Mouse (Mus musculus) forebrain, embryonic 13.5 days (tissue): ENCODE results near the gene Etv2. TPM values are rescaled to one million over a fixed set of nuclear protein-coding genes. Genes with fewer than 3 reads are reported as not detected.

Experiments
- ATAC-seq: fragments of 200-750 bp; cut with Nextera tagmentation; 2 replicates; pipeline ENCODE4 v1.8.0; 2017
- H3K27ac ChIP-seq: fragments of 300-500 bp; sonication (generic); 2 replicates; pipeline ENCODE4 v1.5.1; 2015; ENCODE audit warnings: inconsistent platforms, mild to moderate bottlenecking, moderate library complexity
- H3K27me3 ChIP-seq: fragments of 300-500 bp; sonication (generic); 2 replicates; pipeline ENCODE4 v1.6.1; 2015; ENCODE audit warnings: mild to moderate bottlenecking, inconsistent platforms
- H3K36me3 ChIP-seq: fragments of 300-500 bp; sonication (generic); 2 replicates; pipeline ENCODE4 v1.6.1; 2015; ENCODE audit warnings: mild to moderate bottlenecking, inconsistent platforms; ENCODE audit not compliant: poor library complexity, severe bottlenecking
- H3K4me1 ChIP-seq: fragments of 300-500 bp; sonication (generic); 2 replicates; pipeline ENCODE4 v1.6.1; 2015; ENCODE audit warnings: inconsistent platforms
- H3K4me2 ChIP-seq: fragments of 300-500 bp; sonication (generic); 2 replicates; pipeline ENCODE4 v1.6.1; 2015; ENCODE audit warnings: inconsistent platforms, mild to moderate bottlenecking, moderate library complexity
- H3K4me3 ChIP-seq: fragments of 300-500 bp; sonication (generic); 2 replicates; pipeline ENCODE4 v1.5.1; 2015; ENCODE audit warnings: mild to moderate bottlenecking, inconsistent platforms
- H3K9ac ChIP-seq: fragments of 300-500 bp; sonication (generic); 2 replicates; pipeline ENCODE4 v1.6.1; 2015; ENCODE audit warnings: mild to moderate bottlenecking, inconsistent platforms
- H3K9me3 ChIP-seq: fragments of 300-500 bp; sonication (generic); replicated peaks from 2 replicates; pipeline ENCODE4 v1.6.1; 2016; ENCODE audit warnings: inconsistent platforms
- WGBS: fragments of 180-500 bp; shearing (Covaris S2); methylation state at CpG from one replicate; pipeline ENCODE4 v1.1.7; 2015; 5-methylcytosine and 5-hydroxymethylcytosine counted together
- polyA plus RNA-seq: library from polyadenylated mRNA; unstranded; fragments of >200 nt; fragmentation: Nextera tagmentation; extraction: Ambion mirVana; gene quantifications from 2 replicates; pipeline ENCODE4 v1.2.1, GENCODE M21; 2015

The Etv2 gene
- polyA plus RNA-seq, 1 experiment from 2014 or later: not detected

- H3K27ac ChIP-seq: no peak overlapping the region
- peaks cover 92% of the 10 kb centered on the region for H3K27me3 ChIP-seq
- peak overlapping the region; percentile 18 for H3K4me3 ChIP-seq
- H3K4me1 ChIP-seq: peaks cover 4% of the 10 kb centered on the region; the same call in 1 of the 2 replicates
- ATAC-seq: peak; percentile 55; the same call in 1 of the 2 replicates
- peaks cover 2% of the 10 kb centered on the region; the same call in 1 of the 2 replicates for H3K36me3 ChIP-seq
- H3K9ac ChIP-seq: no peak overlapping the region
- H3K4me2 ChIP-seq: peak overlapping the region; percentile 41
- WGBS: under 1% methylated on average over 20 of the region's 20 CpGs
- no peaks in the 10 kb centered on the region for H3K9me3 ChIP-seq
Measured at GRCm38 (mm10) chr7:30634621-30635020, 1.0 kb downstream of the Etv2 start.

GRCm38 (mm10) chr7:30633762-30634412, 1.8 kb downstream of the Etv2 start:
- no peak for ATAC-seq
- no peak overlapping the region for H3K9ac ChIP-seq
- H3K4me2 ChIP-seq: no peak overlapping the region
- H3K27ac ChIP-seq: no peak overlapping the region
- H3K4me1 ChIP-seq: peaks cover 4% of the 10 kb centered on the region; the same call in 1 of the 2 replicates
- H3K9me3 ChIP-seq: no peaks in the 10 kb centered on the region
- WGBS: 5% methylated on average over 27 of the region's 27 CpGs
- peaks cover 94% of the 10 kb centered on the region for H3K27me3 ChIP-seq
- H3K36me3 ChIP-seq: no peaks in the 10 kb centered on the region
- H3K4me3 ChIP-seq: no peak overlapping the region

GRCm38 (mm10) chr7:30629013-30629412, 6.6 kb downstream of the Etv2 start:
- ATAC-seq: no peak
- H3K36me3 ChIP-seq: peaks cover 4% of the 10 kb centered on the region
- peaks cover 55% of the 10 kb centered on the region for H3K27me3 ChIP-seq

GRCm38 (mm10) chr7:30626647-30627046, 9.0 kb downstream of the Etv2 start:
- Histone ChIP-seq H3K9me3 (no peaks in the 10 kb centered on the region), H3K4me2 (peak overlapping the region; percentile 92; the same call in 1 of the 2 replicates), H3K9ac (no peak overlapping the region), H3K36me3 (peaks cover 27% of the 10 kb centered on the region), H3K27ac (no peak overlapping the region), H3K4me1 (peaks cover 13% of the 10 kb centered on the region), H3K27me3 (peaks cover 32% of the 10 kb centered on the region), H3K4me3 (no peak overlapping the region; the same call in 1 of the 2 replicates)
- ATAC-seq: peak; percentile 11; the same call in 1 of the 2 replicates
- 86% methylated on average over 5 of the region's 5 CpGs for WGBS

More at GRCm38 (mm10) chr7:30629013-30629412, 6.6 kb downstream of the Etv2 start:
- no peak overlapping the region for H3K4me3 ChIP-seq
- no peak overlapping the region for H3K9ac ChIP-seq
- H3K27ac ChIP-seq: no peak overlapping the region
- no peaks in the 10 kb centered on the region for H3K9me3 ChIP-seq
- H3K4me1 ChIP-seq: peaks cover 13% of the 10 kb centered on the region
- H3K4me2 ChIP-seq: no peak overlapping the region

- H3K27ac ChIP-seq: no peak within 1 kb of the TSS
- peak within 1 kb of the TSS; percentile 88 for H3K9ac ChIP-seq
- ATAC-seq: peak; percentile 93
- H3K9me3 ChIP-seq: no peaks in the 10 kb centered on the region
- peak within 1 kb of the TSS; percentile 92 for H3K4me2 ChIP-seq
- peaks cover 33% of the 10 kb centered on the region for H3K36me3 ChIP-seq
- peaks cover 24% of the 10 kb centered on the region for H3K27me3 ChIP-seq
- 2% methylated on average over 44 of the region's 44 CpGs for WGBS
- H3K4me3 ChIP-seq: peak within 1 kb of the TSS; percentile 71
- H3K4me1 ChIP-seq: peaks cover 13% of the 10 kb centered on the region
Measured at GRCm38 (mm10) chr7:30625530-30626384, 9.9 kb downstream of the Etv2 start, which contains the start of gene Cox6b1. Cox6b1 (minus strand) TSS chr7:30626151.

- peaks cover 73% of the 10 kb centered on the region for H3K36me3 ChIP-seq
- no peak for ATAC-seq
Measured at GRCm38 (mm10) chr7:30619202-30619601, 16.4 kb downstream of the Etv2 start.

GRCm38 (mm10) chr7:30618658-30619057, 17.0 kb downstream of the Etv2 start:
- H3K4me3 ChIP-seq: no peak overlapping the region
- H3K36me3 ChIP-seq: peaks cover 69% of the 10 kb centered on the region
- H3K9ac ChIP-seq: no peak overlapping the region
- no peaks in the 10 kb centered on the region for H3K9me3 ChIP-seq
- 96% methylated on average over 9 of the region's 9 CpGs for WGBS
- H3K27me3 ChIP-seq: no peaks in the 10 kb centered on the region
- H3K4me1 ChIP-seq: no peaks in the 10 kb centered on the region
- H3K4me2 ChIP-seq: no peak overlapping the region
- H3K27ac ChIP-seq: no peak overlapping the region
- no peak for ATAC-seq

More at GRCm38 (mm10) chr7:30619202-30619601, 16.4 kb downstream of the Etv2 start:
- 92% methylated on average over 3 of the region's 3 CpGs for WGBS
- peaks cover under 1% of the 10 kb centered on the region; the same call in 1 of the 2 replicates for H3K4me1 ChIP-seq
- no peaks in the 10 kb centered on the region for H3K27me3 ChIP-seq
- no peak overlapping the region for H3K4me3 ChIP-seq
- no peak overlapping the region for H3K4me2 ChIP-seq
- H3K9ac ChIP-seq: no peak overlapping the region
- no peak overlapping the region for H3K27ac ChIP-seq
- H3K9me3 ChIP-seq: no peaks in the 10 kb centered on the region

- ATAC-seq: peak; percentile 38; the same call in 1 of the 2 replicates
Measured at GRCm38 (mm10) chr7:30615049-30615760, 20.4 kb downstream of the Etv2 start.

GRCm38 (mm10) chr7:30614454-30614853, 21.2 kb downstream of the Etv2 start:
- ATAC-seq: no peak
- no peaks in the 10 kb centered on the region for H3K27me3 ChIP-seq
- no peaks in the 10 kb centered on the region for H3K9me3 ChIP-seq
- H3K9ac ChIP-seq: no peak overlapping the region
- no peak overlapping the region for H3K4me2 ChIP-seq
- H3K4me3 ChIP-seq: no peak overlapping the region
- WGBS: 85% methylated on average over 2 of the region's 2 CpGs
- peaks cover 41% of the 10 kb centered on the region for H3K36me3 ChIP-seq
- no peak overlapping the region for H3K27ac ChIP-seq
- no peaks in the 10 kb centered on the region for H3K4me1 ChIP-seq

More at GRCm38 (mm10) chr7:30615049-30615760, 20.4 kb downstream of the Etv2 start:
- H3K4me1 ChIP-seq: no peaks in the 10 kb centered on the region
- no peak overlapping the region for H3K27ac ChIP-seq
- H3K36me3 ChIP-seq: peaks cover 42% of the 10 kb centered on the region
- no peaks in the 10 kb centered on the region for H3K9me3 ChIP-seq
- no peaks in the 10 kb centered on the region for H3K27me3 ChIP-seq
- H3K4me2 ChIP-seq: no peak overlapping the region
- H3K9ac ChIP-seq: no peak overlapping the region
- 59% methylated on average over 5 of the region's 5 CpGs for WGBS
- H3K4me3 ChIP-seq: no peak overlapping the region

GRCm38 (mm10) chr7:30613529-30614112, 22.0 kb downstream of the Etv2 start:
- Histone ChIP-seq H3K4me3 (no peak overlapping the region), H3K4me2 (no peak overlapping the region), H3K27ac (no peak overlapping the region), H3K9me3 (no peaks in the 10 kb centered on the region), H3K9ac (no peak overlapping the region), H3K4me1 (no peaks in the 10 kb centered on the region), H3K27me3 (no peaks in the 10 kb centered on the region), H3K36me3 (peaks cover 32% of the 10 kb centered on the region)
- 22% methylated on average over 14 of the region's 14 CpGs for WGBS
- peak; percentile 48; the same call in 1 of the 2 replicates for ATAC-seq

GRCm38 (mm10) chr7:30612654-30613402, 22.8 kb downstream of the Etv2 start, which contains the start of gene Upk1a:
Upk1a (minus strand) TSS chr7:30612847.
- no peak within 1 kb of the TSS for H3K9ac ChIP-seq
- no peak within 1 kb of the TSS for H3K4me3 ChIP-seq
- no peak within 1 kb of the TSS for H3K27ac ChIP-seq
- H3K4me1 ChIP-seq: no peaks in the 10 kb centered on the region
- no peaks in the 10 kb centered on the region for H3K9me3 ChIP-seq
- no peaks in the 10 kb centered on the region for H3K27me3 ChIP-seq
- no peak within 1 kb of the TSS for H3K4me2 ChIP-seq
- ATAC-seq: peak; percentile 16; the same call in 1 of the 2 replicates
- peaks cover 24% of the 10 kb centered on the region for H3K36me3 ChIP-seq
- whole genome bisulfite sequencing: 79% methylated on average over 8 of the region's 8 CpGs
